Mouse (Mus musculus) G1E (cell line): ENCODE results near the gene Hopx.

ENCODE experiments used
- CTCF ChIP-seq: IDR thresholded peaks from 2 replicates; pipeline ENCODE4 v1.5.1; 2012; ENCODE audit warnings: low read depth, low read length, inconsistent platforms, mixed read lengths
- GATA2 ChIP-seq: IDR thresholded peaks from 2 replicates; pipeline ENCODE4 v1.6.1; 2012; ENCODE audit warnings: low read depth, low read length, inconsistent platforms, borderline replicate concordance
- POLR2AphosphoS5 ChIP-seq: IDR thresholded peaks from 2 replicates; pipeline ENCODE4 v1.6.1; 2012; ENCODE audit warnings: low read depth, low read length, inconsistent platforms; ENCODE audit not compliant: insufficient replicate concordance
- TAL1 ChIP-seq: conservative IDR thresholded peaks from 2 replicates; pipeline ENCODE4 v1.6.1; 2012; ENCODE audit warnings: low read depth, low read length, inconsistent platforms, mixed read lengths

GRCm38 (mm10) chr5:77067321-77067720 is 47.6 kb downstream of the Hopx start:
- no peak for TF ChIP-seq CTCF
- TF ChIP-seq GATA2: no peak
- no peak for TF ChIP-seq TAL1
- TF ChIP-seq POLR2AphosphoS5: no peak
